Mouse (Mus musculus) heart, adult 18-20 months (tissue): ENCODE results near the gene Supt4a. TPM values are rescaled to one million over a fixed set of nuclear protein-coding genes. Genes with fewer than 3 reads are reported as not detected.
A peak's percentile ranks its signal among the peaks of the same experiment; 100 is the strongest.

ENCODE experiments used
- DNase-seq, 2 experiments: peaks; one replicate each; pipeline ENCODE4 v3.0.0; 2021 to 2022; ENCODE audit warnings: mixed read lengths in 1 of 2
- microRNA-seq, 2 experiments: library from miRNA; unstranded; fragments of <30 nt; microRNA quantifications; one replicate each; pipeline ENCODE4 v1.2.0; 2022
- total RNA-seq, 2 experiments: library from RNA; stranded (reverse); gene quantifications; 2 replicates each; pipeline ENCODE4 v1.2.3; 2021

Supt4a gene
- total RNA-seq, 2 experiments from 2014 or later, result 42.8 to 46.1 TPM

DNA sequence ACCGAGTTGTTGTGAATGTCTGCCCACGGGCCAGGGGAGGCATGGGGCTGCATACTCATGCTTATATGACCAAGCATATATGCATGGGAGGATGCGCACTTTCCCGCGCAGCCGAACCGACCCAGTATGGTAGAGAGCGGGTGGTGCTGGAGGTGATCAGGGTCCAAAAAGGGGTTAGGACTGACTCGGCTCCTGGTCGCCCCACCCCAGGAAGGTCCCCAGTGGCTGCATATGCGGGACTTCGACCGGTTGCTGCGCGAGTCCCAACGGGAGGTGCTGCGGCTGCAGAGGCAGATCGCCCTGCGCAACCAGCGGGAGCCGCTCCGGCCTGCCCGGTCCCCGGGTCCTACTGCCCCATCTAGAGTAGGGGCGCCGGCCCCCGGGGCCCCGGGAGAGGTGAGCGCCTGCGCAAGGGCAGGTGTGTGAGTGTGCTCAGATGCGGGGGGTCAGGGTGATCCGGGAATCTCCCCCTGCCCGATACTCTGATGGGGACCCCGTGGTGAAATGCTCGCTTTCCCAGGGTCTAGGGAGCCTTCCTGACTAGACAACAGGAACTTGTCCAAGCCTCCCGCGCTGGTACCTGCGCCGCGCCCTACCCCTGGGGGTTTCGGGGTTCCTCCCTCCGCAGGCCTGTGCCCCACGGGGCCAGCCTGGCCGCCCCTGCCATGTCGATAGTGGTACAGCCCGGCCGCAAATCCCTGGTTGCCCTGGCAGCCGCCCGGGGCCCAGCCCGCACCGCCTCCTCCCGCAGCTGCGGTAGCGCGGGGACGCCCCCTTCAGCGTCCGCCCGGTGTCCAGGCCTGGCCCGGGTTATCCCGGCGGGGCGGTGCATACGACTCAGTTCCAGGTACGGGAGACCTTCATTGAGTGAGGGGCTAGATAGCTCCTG is 26.9 kb downstream of the Supt4a start:
- DNase-seq, result no peak

DNA sequence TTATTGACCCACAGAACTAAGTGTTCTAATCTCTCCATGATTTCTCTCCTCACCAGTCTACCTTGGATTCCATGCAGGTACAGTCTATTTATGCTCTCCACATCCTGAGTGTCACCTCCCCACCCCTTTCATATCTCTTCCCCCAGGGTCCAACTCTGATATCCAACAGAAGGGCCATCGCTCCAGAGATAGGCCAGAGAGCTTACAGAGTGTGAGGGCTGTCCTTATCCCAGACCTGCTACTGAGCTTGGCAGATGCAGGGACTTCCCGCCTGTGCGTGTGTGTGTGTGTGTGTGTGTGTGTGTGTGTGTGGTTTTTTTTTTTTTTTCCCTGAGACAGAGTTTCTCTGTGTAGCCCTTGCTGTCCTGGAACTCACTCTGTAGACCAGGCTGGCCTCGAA is 31.4 kb downstream of the Supt4a start:
- DNase-seq, result no peak

DNA sequence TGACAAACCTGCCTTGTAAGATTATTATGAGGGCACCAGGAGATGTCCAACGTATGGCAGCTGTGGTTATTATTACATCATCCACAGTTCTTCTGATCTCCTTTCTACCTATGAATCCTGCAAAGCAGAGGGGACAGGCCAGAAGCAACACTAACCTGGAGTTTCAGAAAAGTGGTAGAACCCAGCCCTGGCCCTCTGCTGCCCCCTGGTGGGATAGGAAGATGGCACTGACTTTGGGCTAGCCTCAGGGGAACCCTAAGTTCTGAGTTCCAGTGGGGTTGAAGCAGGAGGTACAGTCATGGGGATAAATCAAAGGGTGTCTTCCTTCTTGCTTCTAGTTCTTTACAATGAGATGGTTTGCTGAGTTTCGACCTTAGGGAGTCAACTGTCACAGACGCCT is 33.6 kb downstream of the Supt4a start:
- DNase-seq, result peak; percentile 40 to 86

DNA sequence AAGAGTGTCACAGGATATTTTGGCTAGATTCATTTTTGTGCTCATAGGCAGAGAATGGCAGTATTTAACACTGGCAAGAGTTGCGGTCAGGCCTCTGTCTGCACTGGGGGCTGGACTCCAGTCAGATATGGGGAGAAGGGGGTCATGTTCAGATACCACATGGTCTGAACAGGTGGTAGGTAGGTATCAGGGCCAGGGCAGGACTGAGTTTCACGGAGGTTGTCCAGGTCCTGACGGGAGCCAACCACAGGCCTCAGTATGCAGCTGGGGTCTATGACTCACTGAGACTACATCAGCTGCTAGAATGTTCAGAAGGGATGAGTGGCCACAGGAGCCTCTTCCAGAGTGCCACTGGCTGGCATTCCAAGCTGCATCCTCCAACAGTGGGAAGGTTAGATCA is 35.0 kb downstream of the Supt4a start:
- no peak for DNase-seq

DNA sequence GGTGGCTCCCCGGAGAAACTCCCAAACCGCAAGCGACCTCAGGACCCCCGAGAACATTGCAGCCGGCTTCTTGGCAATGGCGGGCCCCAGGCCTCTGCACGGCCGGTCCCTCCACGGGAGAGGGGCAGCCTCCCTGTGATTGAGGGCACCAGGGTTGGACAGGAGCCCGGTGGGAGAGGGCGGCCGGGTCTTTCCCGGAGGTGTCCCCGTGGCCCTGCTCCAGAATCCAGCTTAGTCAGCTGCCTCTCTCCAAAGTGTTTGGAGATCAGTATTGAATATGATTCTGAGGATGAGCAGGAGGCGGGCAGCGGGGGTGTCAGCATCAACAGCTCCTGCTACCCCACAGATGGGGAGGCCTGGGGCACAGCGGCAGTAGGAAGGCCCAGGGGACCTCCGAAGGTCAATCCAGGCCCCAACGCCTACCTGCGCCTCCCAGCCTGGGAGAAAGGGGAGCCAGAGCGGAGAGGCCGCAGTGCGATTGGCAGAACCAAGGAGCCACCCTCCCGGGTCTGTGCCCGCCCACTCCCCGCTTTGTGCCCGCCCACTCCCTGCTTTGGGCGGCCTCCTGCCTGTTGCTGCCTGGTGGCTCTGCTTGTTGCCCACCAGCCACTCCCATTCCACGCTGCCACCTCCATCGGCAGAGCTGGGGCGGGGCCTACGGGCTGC is 40.9 kb downstream of the Supt4a start:
- peak in 1 of 2 experiments; percentile 18 for DNase-seq

DNA sequence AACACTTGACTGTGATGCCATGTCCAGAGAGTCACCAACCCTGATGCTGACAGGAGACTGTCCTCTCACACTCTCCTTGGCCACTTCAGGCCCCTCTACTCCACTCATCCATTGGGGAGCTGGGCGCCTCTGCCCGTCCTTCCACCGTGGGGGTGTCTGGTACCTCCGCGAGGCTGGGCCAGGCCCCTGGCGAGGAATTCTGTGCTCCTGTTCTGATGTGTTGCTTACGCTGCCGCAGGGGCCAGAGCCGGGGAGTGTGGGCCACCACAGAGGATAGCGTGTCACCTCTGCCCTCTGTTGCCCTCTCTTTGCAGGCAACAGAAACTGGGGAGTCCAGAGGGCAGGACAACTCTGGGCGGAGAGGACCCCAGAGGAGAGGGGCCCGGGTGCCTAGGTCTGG is 41.6 kb downstream of the Supt4a start:
- no peak for DNase-seq

DNA sequence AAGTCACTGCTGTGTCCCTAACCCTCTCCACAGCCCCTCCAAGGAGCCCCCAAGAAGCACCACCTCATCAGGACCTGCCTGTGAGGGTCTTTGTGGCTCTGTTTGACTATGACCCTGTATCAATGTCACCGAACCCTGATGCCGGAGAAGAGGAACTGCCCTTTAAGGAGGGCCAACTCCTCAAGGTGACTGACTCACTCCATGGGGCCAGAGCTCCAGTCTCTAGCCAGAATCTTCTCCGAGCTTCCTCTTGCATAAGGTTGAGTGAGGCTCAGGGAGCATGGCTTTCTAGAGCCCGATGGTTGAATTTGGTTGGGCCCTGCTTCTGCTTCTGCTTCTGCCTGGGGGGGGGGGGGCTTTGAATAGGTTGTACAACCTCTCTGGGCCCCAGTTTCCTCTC is 42.0 kb downstream of the Supt4a start:
- DNase-seq, result no peak

DNA sequence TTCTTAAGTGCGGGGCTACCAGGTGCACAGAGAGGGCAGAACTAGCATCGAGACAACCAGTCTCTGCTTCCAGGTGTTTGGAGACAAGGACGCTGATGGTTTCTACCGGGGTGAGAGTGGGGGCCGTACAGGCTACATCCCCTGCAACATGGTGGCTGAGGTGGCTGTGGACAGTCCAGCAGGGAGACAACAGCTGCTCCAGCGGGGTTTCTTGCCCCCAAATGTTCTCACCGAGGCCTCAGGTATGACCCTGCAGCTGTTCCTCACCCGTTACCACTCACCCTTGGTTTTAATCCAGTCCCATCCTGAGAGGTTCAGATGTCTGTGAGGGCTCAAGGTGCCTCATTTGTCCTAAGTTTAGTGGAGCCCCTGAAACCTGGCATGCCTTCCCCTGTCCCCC is 42.8 kb downstream of the Supt4a start:
- DNase-seq, result no peak

DNA sequence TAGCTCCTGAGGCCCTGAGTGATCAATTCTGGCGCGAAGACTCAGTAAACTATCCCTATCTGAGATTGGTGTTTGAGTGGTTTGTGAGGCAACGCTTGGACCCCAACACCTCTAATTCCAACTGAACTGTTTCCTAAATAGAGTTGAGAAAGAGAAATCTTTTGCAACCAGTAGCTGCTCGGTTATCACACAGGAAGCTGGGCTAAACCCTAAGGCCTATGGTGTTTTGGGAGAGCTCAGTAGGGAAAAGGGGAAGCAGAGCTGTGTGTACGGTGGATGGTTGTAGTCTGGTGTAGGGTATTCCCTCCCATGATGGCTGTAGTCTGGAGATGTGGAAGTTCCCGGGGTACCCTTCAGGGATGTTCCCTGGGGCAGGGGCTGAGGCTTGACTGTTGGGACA is 52.7 kb downstream of the Supt4a start:
- DNase-seq, result no peak

Small RNA genes lying within 50 kb of the gene (microRNA-seq; reads per million reads assigned to microRNA genes)
- gene Mir142 (0 reads per million in 2 experiments), gene Mir142b (0 reads per million in 2 experiments)

Other genes starting within 250 kb of the Supt4a start
- gene Gm11492, start 170.9 kb upstream of the Supt4a start, total RNA-seq, result not detected
- gene Sept4, start 168.6 kb upstream of the Supt4a start, total RNA-seq, result 10 to 100 TPM; 31.8 to 37.7 TPM
- 10 to 100 TPM; 22.9 to 25.2 TPM for gene Mtmr4, start 145.4 kb upstream of the Supt4a start, total RNA-seq
- not detected for gene Hsf5, start 120.4 kb upstream of the Supt4a start, total RNA-seq
- gene Rnf43, start 74.8 kb upstream of the Supt4a start, total RNA-seq, result under 1 TPM; 0.10 to 0.67 TPM
- gene Tspoap1, start 23.0 kb downstream of the Supt4a start, total RNA-seq, result under 1 TPM in 1 of 2 experiments, not detected in 1; 0.15 TPM
- gene Mpo, start 56.0 kb downstream of the Supt4a start, total RNA-seq, result not detected
- not detected for gene Lpo, start 90.7 kb downstream of the Supt4a start, total RNA-seq
- gene Mks1, start 115.7 kb downstream of the Supt4a start, total RNA-seq, result 1 to 10 TPM; 2.2 to 3.8 TPM
- gene Epx, start 138.0 kb downstream of the Supt4a start, total RNA-seq, result not detected
- not detected for gene Olfr462, start 154.7 kb downstream of the Supt4a start, total RNA-seq
- gene Olfr463, start 159.8 kb downstream of the Supt4a start, total RNA-seq, result not detected
- not detected for gene Olfr464, start 183.4 kb downstream of the Supt4a start, total RNA-seq
- gene Dynll2, start 250.0 kb downstream of the Supt4a start, total RNA-seq, result 100 to 1,000 TPM; 410 to 444 TPM